Mouse (Mus musculus): ENCODE measurements around the gene Sh3bp1. TPM values are rescaled to one million over a fixed set of nuclear protein-coding genes. Genes with fewer than 3 reads are reported as not detected.

Gene Sh3bp1
- polyA plus RNA-seq, 1 experiment from 2014 or later, result 34.3 TPM

DNA sequence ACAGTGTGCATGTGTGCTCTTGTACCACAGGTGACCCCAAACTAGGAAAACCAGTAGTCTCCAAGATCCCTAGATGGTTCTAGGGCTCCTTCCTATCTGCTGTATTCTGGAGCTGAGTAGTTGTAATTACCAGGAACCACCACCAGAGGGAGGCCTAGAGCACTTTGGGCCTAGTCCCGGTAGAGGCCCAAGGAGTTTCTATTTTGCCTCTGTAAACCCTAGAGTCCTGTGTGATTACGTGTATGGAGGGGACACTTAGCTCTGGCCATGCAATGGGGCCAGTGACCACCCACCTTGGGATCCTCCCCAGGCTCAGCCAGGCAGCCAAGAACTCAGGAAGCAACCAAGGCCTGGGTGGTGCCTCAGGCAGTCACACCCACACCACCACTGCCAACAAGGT lies 3.7 kb downstream of the Sh3bp1 start:
- peak overlapping the region; percentile 39 for H3K4me2 ChIP-seq
- peaks cover 46% of the 10 kb centered on the region for H3K4me1 ChIP-seq
- H3K9me3 ChIP-seq (replicated peaks), result no peaks in the 10 kb centered on the region
- no peaks in the 10 kb centered on the region for H3K27me3 ChIP-seq (replicated peaks)
- H3K9ac ChIP-seq, result no peak overlapping the region
- H3K27ac ChIP-seq, result no peak overlapping the region
- H3K4me3 ChIP-seq, result no peak overlapping the region
- ATAC-seq, result no peak
- 10% methylated on average over 2 of the region's 2 CpGs for WGBS (ENCODE audit: insufficient replicate concordance)
- peaks cover 70% of the 10 kb centered on the region for H3K36me3 ChIP-seq

DNA sequence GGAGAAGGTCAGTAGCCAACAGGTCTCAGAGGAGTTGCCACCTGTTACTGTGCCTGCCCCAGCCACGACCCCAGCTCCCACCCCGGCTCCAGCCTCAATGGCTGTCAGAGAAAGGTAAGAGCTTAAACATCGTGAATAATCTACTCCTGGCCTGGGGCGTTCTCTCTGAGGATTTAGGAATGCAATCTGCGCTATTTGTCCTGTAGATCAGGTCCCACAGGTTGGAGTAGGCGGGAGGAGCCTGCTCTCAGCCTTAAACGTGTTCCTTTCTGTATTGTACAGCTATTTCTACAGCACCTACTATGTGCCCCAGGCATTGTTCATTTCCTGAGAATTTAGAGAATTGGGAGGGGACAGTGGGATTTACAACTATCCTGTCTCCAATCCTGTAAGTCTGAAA lies 8.8 kb downstream of the Sh3bp1 start:
- H3K4me2 ChIP-seq, result no peak overlapping the region
- H3K27ac ChIP-seq, result no peak overlapping the region
- peaks cover 89% of the 10 kb centered on the region for H3K36me3 ChIP-seq
- peaks cover 25% of the 10 kb centered on the region for H3K4me1 ChIP-seq
- 88% methylated on average over 7 of the region's 7 CpGs for WGBS (ENCODE audit: insufficient replicate concordance)
- H3K27me3 ChIP-seq (replicated peaks), result no peaks in the 10 kb centered on the region
- no peak overlapping the region for H3K9ac ChIP-seq
- H3K9me3 ChIP-seq (replicated peaks), result no peaks in the 10 kb centered on the region
- ATAC-seq, result no peak
- no peak overlapping the region for H3K4me3 ChIP-seq

- H3K27ac ChIP-seq, result no peak overlapping the region
Observed at GRCm38 (mm10) chr15:78908982-78909381, 9.4 kb downstream of the Sh3bp1 start.

GRCm38 (mm10) chr15:78912040-78912439 lies 12.5 kb downstream of the Sh3bp1 start:
- peaks cover 57% of the 10 kb centered on the region for H3K4me1 ChIP-seq
- H3K9me3 ChIP-seq (replicated peaks), result no peaks in the 10 kb centered on the region
- H3K4me3 ChIP-seq, result no peak overlapping the region
- H3K9ac ChIP-seq, result no peak overlapping the region
- H3K27me3 ChIP-seq (replicated peaks), result no peaks in the 10 kb centered on the region
- H3K27ac ChIP-seq, result no peak overlapping the region; the same call in 1 of the 2 replicates
- peaks cover 64% of the 10 kb centered on the region for H3K36me3 ChIP-seq
- ATAC-seq, result no peak
- WGBS (ENCODE audit: insufficient replicate concordance), result 36% methylated on average over 9 of the region's 9 CpGs
- H3K4me2 ChIP-seq, result no peak overlapping the region

More at GRCm38 (mm10) chr15:78908982-78909381, 9.4 kb downstream of the Sh3bp1 start:
- H3K4me1 ChIP-seq, result peaks cover 27% of the 10 kb centered on the region
- H3K36me3 ChIP-seq, result peaks cover 84% of the 10 kb centered on the region
- H3K4me3 ChIP-seq, result no peak overlapping the region
- no peak overlapping the region for H3K9ac ChIP-seq
- WGBS (ENCODE audit: insufficient replicate concordance), result 61% methylated on average over 8 of the region's 8 CpGs
- no peak overlapping the region for H3K4me2 ChIP-seq
- no peak for ATAC-seq
- no peaks in the 10 kb centered on the region for H3K9me3 ChIP-seq (replicated peaks)
- no peaks in the 10 kb centered on the region for H3K27me3 ChIP-seq (replicated peaks)

- H3K36me3 ChIP-seq, result peaks cover 61% of the 10 kb centered on the region
- under 1% methylated on average over 51 of the region's 51 CpGs for WGBS (ENCODE audit: insufficient replicate concordance)
- H3K27ac ChIP-seq, result peak within 1 kb of the TSS; percentile 83
- H3K4me3 ChIP-seq, result peak within 1 kb of the TSS; percentile 71
- peak within 1 kb of the TSS; percentile 100 for H3K4me2 ChIP-seq
- ATAC-seq, result peak; percentile 87
- no peaks in the 10 kb centered on the region for H3K9me3 ChIP-seq (replicated peaks)
- peaks cover 60% of the 10 kb centered on the region for H3K4me1 ChIP-seq
- peak within 1 kb of the TSS; percentile 81 for H3K9ac ChIP-seq
- no peaks in the 10 kb centered on the region for H3K27me3 ChIP-seq (replicated peaks)
Observed at GRCm38 (mm10) chr15:78913632-78914090, 14.1 kb downstream of the Sh3bp1 start, which contains the start of gene Pdxp. Gene Pdxp, plus strand, starts transcription at chr15:78913919.

- H3K36me3 ChIP-seq, result peaks cover 61% of the 10 kb centered on the region
- WGBS (ENCODE audit: insufficient replicate concordance), result under 1% methylated on average over 87 of the region's 87 CpGs
- H3K4me1 ChIP-seq, result peaks cover 58% of the 10 kb centered on the region
- peak; percentile 46 for ATAC-seq
- H3K4me3 ChIP-seq, result peak overlapping the region; percentile 71
- peak overlapping the region; percentile 100 for H3K4me2 ChIP-seq
- H3K9ac ChIP-seq, result peak overlapping the region; percentile 81
- H3K27ac ChIP-seq, result peak overlapping the region; percentile 83
- no peaks in the 10 kb centered on the region for H3K9me3 ChIP-seq (replicated peaks)
- H3K27me3 ChIP-seq (replicated peaks), result no peaks in the 10 kb centered on the region
Observed at GRCm38 (mm10) chr15:78914091-78914822, 14.7 kb downstream of the Sh3bp1 start.

GRCm38 (mm10) chr15:78914823-78915659 lies 15.5 kb downstream of the Sh3bp1 start:
- peaks cover 66% of the 10 kb centered on the region for H3K4me1 ChIP-seq
- 39% methylated on average over 8 of the region's 8 CpGs for WGBS (ENCODE audit: insufficient replicate concordance)

GRCm38 (mm10) chr15:78915660-78916017 lies 16.1 kb downstream of the Sh3bp1 start:
- Histone ChIP-seq H3K4me1 (peaks cover 72% of the 10 kb centered on the region), H3K9ac (no peak overlapping the region), H3K4me3 (peak overlapping the region; percentile 71), H3K4me2 (peak overlapping the region; percentile 100), H3K27me3 (replicated peaks) (no peaks in the 10 kb centered on the region), H3K9me3 (replicated peaks) (no peaks in the 10 kb centered on the region), H3K27ac (0 out of 2 replicates have a peak overlapping the region, but pooled peaks have one; percentile 45), H3K36me3 (peaks cover 55% of the 10 kb centered on the region)
- peak; percentile 36 for ATAC-seq
- WGBS (ENCODE audit: insufficient replicate concordance), result 5% methylated on average over 8 of the region's 8 CpGs

More at GRCm38 (mm10) chr15:78914823-78915659, 15.5 kb downstream of the Sh3bp1 start:
- H3K9me3 ChIP-seq (replicated peaks), result no peaks in the 10 kb centered on the region
- H3K9ac ChIP-seq, result peak overlapping the region; percentile 81
- H3K4me3 ChIP-seq, result peak overlapping the region; percentile 71
- H3K36me3 ChIP-seq, result peaks cover 58% of the 10 kb centered on the region
- 0 out of 2 replicates have a peak overlapping the region, but pooled peaks have one; percentile 83 for H3K27ac ChIP-seq
- ATAC-seq, result no peak
- peak overlapping the region; percentile 100 for H3K4me2 ChIP-seq
- no peaks in the 10 kb centered on the region for H3K27me3 ChIP-seq (replicated peaks)

DNA sequence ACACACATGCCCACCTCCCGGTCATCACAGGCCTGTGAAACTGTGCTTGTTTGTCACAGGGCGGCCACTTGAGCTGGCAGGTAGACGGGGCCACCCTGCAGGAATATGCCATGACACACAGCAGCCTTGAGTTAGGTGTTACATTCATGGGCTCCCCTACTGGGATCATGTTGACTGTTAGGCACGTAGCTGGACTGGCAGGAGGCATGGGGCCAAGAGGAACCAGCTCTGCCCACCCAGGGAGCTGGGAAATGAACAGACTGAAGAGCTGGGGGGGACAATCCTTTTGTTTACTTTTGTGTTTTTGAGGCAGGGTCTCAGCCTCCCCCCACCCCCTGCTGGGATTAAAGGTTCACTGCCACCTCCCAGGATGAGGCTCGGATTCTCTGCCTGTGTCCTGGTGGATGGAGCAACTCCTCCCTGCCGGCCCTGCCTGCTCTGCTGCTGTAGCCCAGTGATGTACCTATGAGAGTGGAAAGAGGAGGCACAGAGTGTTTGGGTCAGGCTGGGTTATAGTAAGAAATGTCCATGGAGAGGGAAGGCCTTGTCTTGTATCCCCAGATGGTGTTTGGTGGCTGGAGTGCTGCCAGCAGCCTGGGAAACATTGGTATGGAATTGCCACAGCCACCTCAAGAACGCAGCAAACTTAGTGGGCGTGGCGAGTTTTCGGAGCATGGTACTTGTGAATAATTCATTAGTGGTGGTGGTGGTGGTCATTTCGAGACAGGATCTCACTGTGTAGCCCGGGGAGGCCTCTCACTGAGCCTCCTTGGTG lies 16.7 kb downstream of the Sh3bp1 start:
- Histone ChIP-seq H3K4me3 (peak overlapping the region; percentile 71; the same call in 1 of the 2 replicates), H3K36me3 (peaks cover 49% of the 10 kb centered on the region), H3K27me3 (replicated peaks) (no peaks in the 10 kb centered on the region), H3K9me3 (replicated peaks) (no peaks in the 10 kb centered on the region), H3K27ac (peak overlapping the region; percentile 45; the same call in 1 of the 2 replicates), H3K4me1 (peaks cover 73% of the 10 kb centered on the region), H3K4me2 (peak overlapping the region; percentile 100), H3K9ac (peak overlapping the region; percentile 44; the same call in 1 of the 2 replicates)
- no peak for ATAC-seq
- 80% methylated on average over 12 of the region's 12 CpGs for WGBS (ENCODE audit: insufficient replicate concordance)

DNA sequence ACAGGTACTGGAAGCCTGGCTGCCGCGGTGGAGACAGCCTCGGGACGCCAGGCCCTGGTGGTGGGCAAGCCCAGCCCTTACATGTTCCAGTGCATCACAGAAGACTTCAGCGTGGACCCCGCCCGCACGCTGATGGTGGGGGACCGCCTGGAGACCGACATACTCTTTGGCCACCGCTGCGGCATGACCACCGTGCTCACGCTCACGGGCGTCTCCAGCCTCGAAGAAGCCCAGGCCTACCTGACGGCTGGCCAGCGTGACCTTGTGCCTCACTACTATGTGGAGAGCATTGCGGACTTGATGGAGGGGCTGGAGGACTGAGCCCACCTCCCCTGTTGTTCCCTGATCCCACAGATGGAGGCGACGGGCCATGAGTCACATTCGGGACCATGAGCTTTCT lies 18.6 kb downstream of the Sh3bp1 start:
- Histone ChIP-seq H3K27me3 (replicated peaks) (no peaks in the 10 kb centered on the region), H3K4me3 (no peak overlapping the region), H3K27ac (0 out of 2 replicates have a peak overlapping the region, but pooled peaks have one; percentile 13), H3K4me1 (peaks cover 84% of the 10 kb centered on the region), H3K9me3 (replicated peaks) (no peaks in the 10 kb centered on the region), H3K4me2 (no peak overlapping the region), H3K9ac (no peak overlapping the region), H3K36me3 (peaks cover 38% of the 10 kb centered on the region)
- ATAC-seq, result no peak
- 91% methylated on average over 23 of the region's 23 CpGs for WGBS (ENCODE audit: insufficient replicate concordance)

- ATAC-seq, result no peak
- no peaks in the 10 kb centered on the region for H3K27me3 ChIP-seq (replicated peaks)
- no peaks in the 10 kb centered on the region for H3K9me3 ChIP-seq (replicated peaks)
- no peak overlapping the region for H3K4me3 ChIP-seq
- peaks cover 38% of the 10 kb centered on the region for H3K36me3 ChIP-seq
- no peak overlapping the region for H3K9ac ChIP-seq
- peak overlapping the region; percentile 53 for H3K27ac ChIP-seq
- no peak overlapping the region for H3K4me2 ChIP-seq
- H3K4me1 ChIP-seq, result peaks cover 85% of the 10 kb centered on the region
- WGBS (ENCODE audit: insufficient replicate concordance), result 67% methylated on average over 12 of the region's 12 CpGs
Observed at GRCm38 (mm10) chr15:78919914-78920313, 20.3 kb downstream of the Sh3bp1 start.

Measured in liver, embryonic 12.5 days (tissue).